Mouse (Mus musculus) hindlimb bud, embryonic 11.5 days (tissue): ENCODE measurements around the gene Gm49325.

Experiments used
- DNase-seq: peaks from one replicate; pipeline ENCODE4 v3.0.0-alpha.2; 2012; ENCODE audit warnings: low read depth, low spot score; ENCODE audit errors: extremely low spot score

The Gm49325 gene

GRCm38 (mm10) chr10:77588036-77588435, 18.0 kb upstream of the Gm49325 start:
- no peak for DNase-seq

- no peak for DNase-seq
Measured at GRCm38 (mm10) chr10:77589117-77589516, 16.9 kb upstream of the Gm49325 start.

GRCm38 (mm10) chr10:77589749-77590148, 16.2 kb upstream of the Gm49325 start:
- no peak for DNase-seq

GRCm38 (mm10) chr10:77590812-77591211, 15.2 kb upstream of the Gm49325 start:
- DNase-seq = no peak

- no peak for DNase-seq
Measured at GRCm38 (mm10) chr10:77591546-77591945, 14.5 kb upstream of the Gm49325 start.

- no peak for DNase-seq
Measured at GRCm38 (mm10) chr10:77596060-77596459, 9.9 kb upstream of the Gm49325 start.

- DNase-seq = no peak
Measured at GRCm38 (mm10) chr10:77603021-77603420, 3.0 kb upstream of the Gm49325 start.

GRCm38 (mm10) chr10:77604111-77604510, 1.9 kb upstream of the Gm49325 start:
- no peak for DNase-seq

- DNase-seq = no peak
Measured at GRCm38 (mm10) chr10:77604958-77605357, 1.0 kb upstream of the Gm49325 start.

GRCm38 (mm10) chr10:77605368-77605767, 629 bp upstream of the Gm49325 start:
- no peak for DNase-seq

GRCm38 (mm10) chr10:77606855-77607254, 858 bp downstream of the Gm49325 start:
- DNase-seq = no peak

GRCm38 (mm10) chr10:77607441-77607840, 1.4 kb downstream of the Gm49325 start:
- DNase-seq = no peak

- no peak for DNase-seq
Measured at GRCm38 (mm10) chr10:77608589-77608988, 2.6 kb downstream of the Gm49325 start.

GRCm38 (mm10) chr10:77610221-77610961, 4.4 kb downstream of the Gm49325 start:
- no peak for DNase-seq

GRCm38 (mm10) chr10:77613409-77613808, 7.4 kb downstream of the Gm49325 start:
- no peak for DNase-seq

- no peak for DNase-seq
Measured at GRCm38 (mm10) chr10:77615647-77616046, 9.7 kb downstream of the Gm49325 start.

GRCm38 (mm10) chr10:77616166-77616565, 10.2 kb downstream of the Gm49325 start:
- DNase-seq = no peak

- no peak for DNase-seq
Measured at GRCm38 (mm10) chr10:77616926-77617325, 10.9 kb downstream of the Gm49325 start.

- no peak for DNase-seq
Measured at GRCm38 (mm10) chr10:77621546-77621945, 15.5 kb downstream of the Gm49325 start.

- no peak for DNase-seq
Measured at GRCm38 (mm10) chr10:77622055-77622988, 16.3 kb downstream of the Gm49325 start, which contains the start of gene Ube2g2. Gene Ube2g2 (plus strand): TSS chr10:77622275.

GRCm38 (mm10) chr10:77623069-77623492, 17.1 kb downstream of the Gm49325 start:
- DNase-seq = no peak
